Mouse (Mus musculus) heart, adult 2 months (tissue): ENCODE data around the gene Cfap299.

ENCODE experiments used
- CTCF ChIP-seq: fragments of 200-600 bp; IDR thresholded peaks from 2 replicates; pipeline ENCODE4 v1.8.1; 2022; ENCODE audit warnings: antibody characterized with exemption, mild to moderate bottlenecking, moderate library complexity
- EP300 ChIP-seq: fragments of 200-500 bp; IDR thresholded peaks from 2 replicates; pipeline ENCODE4 v1.6.1; 2011; ENCODE audit warnings: low read depth, low read length, control low read depth; ENCODE audit not compliant: insufficient read depth
- POLR2A ChIP-seq: fragments of 200-500 bp; IDR thresholded peaks from 2 replicates; pipeline ENCODE4 v1.6.1; 2011; ENCODE audit warnings: mild to moderate bottlenecking, low read depth, low read length, control low read depth; ENCODE audit not compliant: insufficient read depth

DNA sequence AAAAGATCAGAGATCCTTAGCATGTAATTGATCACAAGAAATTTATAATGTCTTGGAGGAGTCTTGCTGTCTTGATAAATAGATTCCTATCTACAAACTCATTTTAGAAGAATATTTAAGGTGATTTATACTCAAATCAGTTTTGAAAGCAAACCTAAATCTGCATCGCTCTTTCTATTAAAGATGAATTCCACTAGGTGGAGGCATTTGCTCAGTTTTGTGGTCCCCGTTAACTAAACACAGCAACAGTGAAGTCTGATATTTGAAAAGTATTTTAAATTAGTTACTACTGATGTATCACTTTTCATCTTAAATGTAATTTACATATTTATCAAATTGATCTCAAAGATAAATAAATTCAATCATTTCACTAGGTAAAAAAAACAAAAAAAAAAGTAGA lies 15.5 kb downstream of the Cfap299 start:
- TF ChIP-seq CTCF (peak; percentile 56), POLR2A (no peak), EP300 (no peak)
